Mouse (Mus musculus) kidney, adult 2 months (tissue): Measurements from ENCODE around the gene Akt2.

ENCODE experiments used
- CTCF ChIP-seq: fragments of 200-500 bp; conservative IDR thresholded peaks from 2 replicates; pipeline ENCODE4 v1.5.1; 2011; ENCODE audit warnings: low read depth, mild to moderate bottlenecking, control low read depth, low read length, moderate library complexity, mixed read lengths; ENCODE audit not compliant: insufficient read depth, insufficient read length
- POLR2A ChIP-seq: fragments of 200-500 bp; IDR thresholded peaks from one replicate; pipeline ENCODE4 v1.6.1; 2011; ENCODE audit warnings: low read depth, low read length, control low read depth

- TF ChIP-seq POLR2A (no peak), CTCF (no peak)
Measured at GRCm38 (mm10) chr7:27653681-27654437, 62.5 kb downstream of the Akt2 start, which contains the start of gene Ttc9b.
